Mouse (Mus musculus): ENCODE measurements around the gene 1190002N15Rik. TPM values are rescaled to one million over a fixed set of nuclear protein-coding genes. Genes with fewer than 3 reads are reported as not detected.

1190002N15Rik gene
- total and polyA plus RNA-seq, 3 experiments = not detected

GRCm38 (mm10) chr9:94482215-94482975, 55.5 kb downstream of the 1190002N15Rik start:
- no peak for DNase-seq (ENCODE audit: extremely low read depth)
- H3K9me3 ChIP-seq (replicated peaks; ENCODE audit: low read length) = peaks cover 60% of the 10 kb centered on the region
- dilution Hi-C loops (cut with MboI; ENCODE audit: extremely low pct_ligation_motif_present, extremely low pct_unique_long_range_greater_than_20kb, low sequenced_read_pairs) = no loop called here
- no peak overlapping the region for H3K4me3 ChIP-seq (replicated peaks in 1 of 3; ENCODE audit: low read depth in 2 of 3, low read length in 2 of 3, poor library complexity in 1 of 3)
- H3K4me2 ChIP-seq (ENCODE audit: insufficient read depth, low read depth, poor library complexity, severe bottlenecking) = no peak overlapping the region
- H3K36me3 ChIP-seq (replicated peaks in 1 of 2; ENCODE audit: control insufficient read depth in 1 of 2, insufficient read depth in 1 of 2, low read length in 1 of 2) = no peaks in the 10 kb centered on the region
- H3K9ac ChIP-seq (ENCODE audit: insufficient read depth, low read depth) = no peak overlapping the region
- no peaks in the 10 kb centered on the region for H3K79me2 ChIP-seq (replicated peaks; ENCODE audit: control insufficient read depth, extremely low read depth, insufficient read depth, poor library complexity, severe bottlenecking)
- TF ChIP-seq SMC3 (IDR thresholded peaks at IDR 0.05; ENCODE audit: low read depth, low read length) = no peak
- H3K27ac ChIP-seq (ENCODE audit: insufficient read depth, low read depth) = no peak overlapping the region
- in situ Hi-C loops (cut with MboI; ENCODE audit: low pct_ligation_motif_present, low pct_unique_long_range_greater_than_20kb, low sequenced_read_pairs) = no loop called here
- H3K4me1 ChIP-seq (ENCODE audit: control insufficient read depth in 1 of 2, insufficient read depth in 2 of 2) = no peaks in the 10 kb centered on the region
- no peaks in the 10 kb centered on the region for H3K27me3 ChIP-seq (replicated peaks)

- TF ChIP-seq USF1 (IDR thresholded peaks at IDR 0.05; ENCODE audit: low read depth, low read length) (no peak), CHD1 (IDR thresholded peaks at IDR 0.05; ENCODE audit: low read depth, low read length) (no peak), CHD2 (IDR thresholded peaks at IDR 0.05; ENCODE audit: low read length) (no peak), MXI1 (IDR thresholded peaks at IDR 0.05; ENCODE audit: low read depth, low read length) (no peak), NRF1 (IDR thresholded peaks at IDR 0.05; ENCODE audit: low read depth, low read length) (no peak), PAX5 (IDR thresholded peaks at IDR 0.05; ENCODE audit: low read length) (no peak), JUND (conservative IDR thresholded peaks at IDR 0.05; ENCODE audit: low read depth, low read length) (no peak), ZMIZ1 (IDR thresholded peaks at IDR 0.05; ENCODE audit: low read depth, low read length) (no peak), JUN (IDR thresholded peaks at IDR 0.05; ENCODE audit: insufficient read depth, low read depth, low read length) (no peak), GABPA (IDR thresholded peaks at IDR 0.05; ENCODE audit: insufficient replicate concordance, low read depth, low read length) (no peak), ETS1 (conservative IDR thresholded peaks at IDR 0.05; ENCODE audit: low read depth, low read length) (no peak), ZNF384 (IDR thresholded peaks at IDR 0.05; ENCODE audit: low read depth, low read length) (no peak), POLR2A (IDR thresholded peaks at IDR 0.05; ENCODE audit: low read depth, low read length) (no peak), MAX (IDR thresholded peaks at IDR 0.05; ENCODE audit: low read length) (no peak)
- H3K79me2 ChIP-seq (replicated peaks; ENCODE audit: control insufficient read depth, extremely low read depth, insufficient read depth, poor library complexity, severe bottlenecking) = no peaks in the 10 kb centered on the region
These were observed 56.8 kb downstream of the 1190002N15Rik start for GRCm38 (mm10) chr9:94481057-94481456.

More at GRCm38 (mm10) chr9:94481057-94481456, 56.8 kb downstream of the 1190002N15Rik start:
- dilution Hi-C loops (cut with MboI; ENCODE audit: extremely low pct_ligation_motif_present, extremely low pct_unique_long_range_greater_than_20kb, low sequenced_read_pairs) (no loop called here), in situ Hi-C loops (cut with MboI; ENCODE audit: low pct_ligation_motif_present, low pct_unique_long_range_greater_than_20kb, low sequenced_read_pairs) (no loop called here)
- no peak overlapping the region for H3K27ac ChIP-seq (ENCODE audit: insufficient read depth, low read depth)
- H3K27me3 ChIP-seq (replicated peaks) = no peaks in the 10 kb centered on the region
- no peak overlapping the region for H3K4me2 ChIP-seq (ENCODE audit: insufficient read depth, low read depth, poor library complexity, severe bottlenecking)
- no peak overlapping the region for H3K4me3 ChIP-seq (replicated peaks in 1 of 3; ENCODE audit: low read depth in 2 of 3, low read length in 2 of 3, poor library complexity in 1 of 3)
- H3K9me3 ChIP-seq (replicated peaks; ENCODE audit: low read length) = peaks cover 59% of the 10 kb centered on the region
- H3K36me3 ChIP-seq (replicated peaks in 1 of 2; ENCODE audit: control insufficient read depth in 1 of 2, insufficient read depth in 1 of 2, low read length in 1 of 2) = no peaks in the 10 kb centered on the region
- H3K4me1 ChIP-seq (ENCODE audit: control insufficient read depth in 1 of 2, insufficient read depth in 2 of 2) = no peaks in the 10 kb centered on the region
- DNase-seq (ENCODE audit: extremely low read depth) = no peak
- H3K9ac ChIP-seq (ENCODE audit: insufficient read depth, low read depth) = no peak overlapping the region
